Mouse (Mus musculus): ENCODE data around the gene Klhl22.
A peak's percentile ranks its signal among the peaks of the same experiment; 100 is the strongest.

Gene Klhl22

DNA sequence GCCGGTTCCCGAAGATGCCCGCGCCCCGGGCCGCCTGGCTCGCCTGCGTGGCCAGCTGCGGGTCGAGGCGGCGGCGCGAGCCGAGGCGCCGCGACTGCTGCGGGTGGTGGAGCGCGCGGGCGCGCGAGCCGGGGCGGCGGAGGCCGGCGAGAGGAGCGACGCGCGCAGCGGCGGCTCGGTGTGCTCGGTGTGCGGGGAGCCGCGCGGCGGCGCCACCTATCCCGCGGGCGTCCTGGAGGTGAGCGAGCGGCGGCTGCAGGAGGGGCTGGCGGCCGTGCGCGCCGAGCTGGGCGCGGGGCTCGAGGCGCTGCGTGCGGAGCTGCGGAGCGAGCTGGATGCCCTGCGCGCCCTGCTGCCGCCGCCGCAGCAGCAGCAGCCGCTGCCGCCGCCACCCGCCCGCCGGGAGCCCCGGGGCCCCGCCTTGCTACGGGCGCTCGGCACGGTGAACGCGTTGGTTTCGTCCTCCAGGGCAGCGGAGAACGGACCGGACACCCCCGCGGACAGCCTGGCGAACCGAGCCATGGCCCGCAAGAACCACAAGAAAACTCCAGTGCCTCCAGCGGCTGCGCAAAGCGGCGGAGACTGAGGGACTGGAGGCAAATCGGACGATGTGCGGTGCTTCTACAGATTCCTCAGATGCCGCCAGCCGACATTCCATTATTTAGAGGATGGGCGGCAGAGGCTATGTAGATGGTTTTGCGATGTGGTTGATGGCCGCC lies 74.4 kb downstream of the Klhl22 start:
- DNase-seq (ENCODE audit: low spot score): peak; percentile 14

DNA sequence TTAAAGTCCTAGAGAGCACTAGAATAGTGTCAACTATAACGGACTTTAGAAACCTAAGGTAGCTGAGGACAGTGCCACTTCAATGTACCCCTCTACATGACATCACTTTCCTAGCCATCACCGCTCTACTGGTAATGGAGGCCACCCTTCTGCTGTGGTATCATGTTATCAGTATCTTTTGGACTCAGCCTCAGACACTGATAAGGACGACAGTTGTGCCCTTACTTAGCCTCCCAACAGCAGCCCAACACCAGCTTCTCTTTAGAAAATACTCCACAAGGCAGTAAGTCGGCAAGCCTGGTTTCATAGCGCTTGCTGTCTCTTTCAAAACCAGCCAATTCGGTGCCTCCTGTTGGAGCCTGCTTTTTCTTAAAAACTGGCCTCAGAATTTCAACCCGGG lies 75.1 kb downstream of the Klhl22 start:
- DNase-seq (ENCODE audit: low spot score): no peak

DNA sequence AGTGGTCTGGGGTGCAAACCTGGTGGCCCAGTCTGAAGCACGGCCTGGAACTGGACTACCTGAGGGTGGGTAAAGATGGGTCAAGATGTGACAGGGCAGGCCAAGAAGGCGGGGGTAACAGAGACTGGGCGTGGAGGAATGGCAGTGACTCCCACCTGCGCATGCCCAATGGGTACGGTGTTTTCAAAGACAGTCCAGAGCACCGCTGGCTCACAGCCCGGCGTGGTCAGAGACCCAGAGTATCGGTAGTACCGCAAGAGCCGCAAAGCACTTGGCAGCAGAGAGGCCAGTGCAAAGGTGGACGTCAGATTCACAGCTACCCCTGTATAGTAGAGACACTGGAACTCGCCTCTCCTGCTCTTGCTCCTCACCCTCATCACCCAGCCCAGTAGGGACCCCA lies 76.1 kb downstream of the Klhl22 start:
- no peak for DNase-seq (ENCODE audit: low spot score)

DNA sequence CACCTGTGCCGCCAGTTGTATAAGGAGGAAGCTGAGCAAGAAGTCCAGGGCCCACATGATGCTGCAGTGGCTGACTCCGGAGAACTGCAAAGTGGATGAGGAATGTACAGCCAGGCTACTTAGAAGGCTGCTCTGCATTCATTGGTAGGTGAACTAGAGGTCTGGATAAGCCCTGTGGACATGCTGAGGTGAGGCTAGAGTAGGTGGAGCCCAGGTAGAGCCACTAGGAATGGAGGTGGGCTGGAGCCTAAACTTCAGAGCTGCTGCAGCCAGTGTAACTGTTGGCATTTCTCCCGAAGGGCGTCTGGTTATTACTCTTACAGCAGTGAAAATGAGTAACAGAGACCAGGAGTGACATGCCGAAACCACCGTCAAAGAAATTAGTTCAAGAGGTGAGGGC lies 78.6 kb downstream of the Klhl22 start, which contains the start of gene Car15:
TSS of gene Car15 (minus strand) at position 314 of the 400 bp plus-strand sequence.
- DNase-seq (ENCODE audit: low spot score): no peak

- DNase-seq (ENCODE audit: low spot score): no peak
Measured at GRCm38 (mm10) chr16:17839976-17840375, 80.6 kb downstream of the Klhl22 start.

DNA sequence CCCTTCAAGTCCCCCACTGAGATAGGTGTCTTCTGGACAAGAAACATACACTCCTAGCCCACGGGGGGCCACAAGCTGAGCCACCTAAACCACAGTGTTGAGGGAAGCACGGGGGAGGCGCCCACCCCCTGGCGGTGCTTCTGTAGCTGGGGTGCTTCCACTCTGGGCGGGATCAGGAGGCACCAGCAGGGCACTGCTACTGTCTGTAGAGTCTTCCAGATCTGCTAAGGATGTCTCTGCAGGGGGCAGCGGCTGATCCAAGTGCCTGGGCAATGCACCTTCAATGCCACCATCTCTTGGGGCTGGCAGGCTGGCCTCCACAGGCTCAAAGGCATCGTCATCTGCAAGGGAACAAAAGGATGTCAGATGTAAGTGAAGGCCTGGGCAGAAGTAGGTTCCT lies 83.0 kb downstream of the Klhl22 start:
- no peak for DNase-seq (ENCODE audit: low spot score)
